Mouse (Mus musculus) midbrain, postnatal 0 days (tissue): ENCODE measurements around the gene Cst6. TPM values are rescaled to one million over a fixed set of nuclear protein-coding genes. Genes with fewer than 3 reads are reported as not detected.

ENCODE experiments used
- ATAC-seq: fragments of 200-750 bp; cut with Nextera tagmentation; 2 replicates; pipeline ENCODE4 v1.8.0; 2017; ENCODE audit warnings: moderate number of reproducible peaks, mild to moderate bottlenecking, moderate TSS enrichment, moderate library complexity; ENCODE audit not compliant: low FRiP score
- DNase-seq: peaks from one replicate; pipeline ENCODE4 v3.0.0-alpha.2; 2015; ENCODE audit warnings: low spot score
- H3K27ac ChIP-seq: fragments of 300-500 bp; sonication (generic); 2 replicates; pipeline ENCODE4 v1.5.1; 2014; ENCODE audit warnings: low read depth, mild to moderate bottlenecking, low read length, mixed read lengths
- H3K27me3 ChIP-seq: fragments of 300-500 bp; sonication (generic); 2 replicates; pipeline ENCODE4 v1.6.1; 2014; ENCODE audit warnings: low read length, control low read depth, mixed read lengths; ENCODE audit not compliant: insufficient read depth
- H3K36me3 ChIP-seq: fragments of 300-500 bp; sonication (generic); 2 replicates; pipeline ENCODE4 v1.6.1; 2014; ENCODE audit warnings: low read length, control low read depth, mixed read lengths; ENCODE audit not compliant: insufficient read depth
- H3K4me1 ChIP-seq: fragments of 300-500 bp; sonication (generic); 2 replicates; pipeline ENCODE4 v1.6.1; 2014; ENCODE audit warnings: mild to moderate bottlenecking, control low read depth, antibody characterized with exemption, low read length, mixed read lengths; ENCODE audit not compliant: insufficient read depth
- H3K4me2 ChIP-seq: fragments of 300-500 bp; sonication (generic); 2 replicates; pipeline ENCODE4 v1.6.1; 2014; ENCODE audit warnings: low read depth, mild to moderate bottlenecking, low read length, mixed read lengths; ENCODE audit not compliant: poor library complexity, severe bottlenecking
- H3K4me3 ChIP-seq: fragments of 300-500 bp; sonication (generic); 2 replicates; pipeline ENCODE4 v1.5.1; 2014; ENCODE audit warnings: low read depth, mild to moderate bottlenecking, low read length, moderate library complexity
- H3K9ac ChIP-seq: fragments of 300-500 bp; sonication (generic); replicated peaks from 2 replicates; pipeline ENCODE4 v1.6.1; 2014; ENCODE audit warnings: mild to moderate bottlenecking, low read length, moderate library complexity, mixed read lengths; ENCODE audit not compliant: poor library complexity, severe bottlenecking
- H3K9me3 ChIP-seq: fragments of 300-500 bp; sonication (generic); 2 replicates; pipeline ENCODE4 v1.6.1; 2016; ENCODE audit warnings: low read length, control low read depth
- CTCF ChIP-seq: IDR thresholded peaks from 2 replicates; pipeline ENCODE4 v1.5.1; 2016; ENCODE audit warnings: antibody characterized with exemption, mild to moderate bottlenecking
- WGBS: fragments of 180-500 bp; shearing (Covaris S2); extraction: QIAGEN DNeasy Blood & Tissue Kit; methylation state at CpG from one replicate; pipeline ENCODE4 v1.1.7; 2014; 5-methylcytosine and 5-hydroxymethylcytosine counted together
- polyA plus RNA-seq: library from polyadenylated mRNA; unstranded; fragments of >200 nt; fragmentation: Nextera tagmentation; extraction: Ambion mirVana; gene quantifications from 2 replicates; pipeline ENCODE4 v1.2.1, GENCODE M21; 2015
- total RNA-seq: library from RNA; depleted of rRNA; stranded (reverse); fragments of >200 nt; gene quantifications from 2 replicates; pipeline ENCODE4 v1.2.3, GENCODE M21; 2014

Cst6 gene
- total and polyA plus RNA-seq, 2 experiments from 2014 or later: 0.82 to 14.9 TPM

DNA sequence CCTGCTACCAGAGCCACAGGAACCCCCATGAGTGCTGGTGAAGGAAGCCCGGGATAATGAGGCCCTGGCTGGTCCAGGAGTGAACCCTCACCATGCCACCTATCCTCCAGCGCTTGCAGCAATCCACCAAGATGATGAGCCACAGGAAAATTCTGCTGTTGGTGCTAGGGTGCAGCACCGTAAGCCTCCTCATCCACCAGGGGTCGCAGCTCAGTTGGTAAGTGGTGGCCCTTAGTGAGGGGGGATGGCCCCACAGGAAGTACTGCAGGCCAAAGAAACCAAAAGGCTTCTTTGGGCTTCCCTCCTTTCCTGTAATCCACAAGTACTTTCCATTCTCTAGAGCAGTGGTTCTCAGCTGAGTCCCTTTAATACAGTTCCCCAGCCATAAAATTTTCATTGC, 46.9 kb downstream of the Cst6 start:
- no peak for ATAC-seq
- H3K4me3 ChIP-seq: no peak overlapping the region
- no peaks in the 10 kb centered on the region for H3K27me3 ChIP-seq
- peak; percentile 74 for TF ChIP-seq CTCF
- H3K36me3 ChIP-seq: peaks cover 25% of the 10 kb centered on the region
- 14% methylated on average over 4 of the region's 4 CpGs for WGBS
- H3K9me3 ChIP-seq: no peaks in the 10 kb centered on the region
- no peak overlapping the region for H3K9ac ChIP-seq
- no peaks in the 10 kb centered on the region for H3K4me1 ChIP-seq
- peak; percentile 51 for DNase-seq
- no peak overlapping the region for H3K27ac ChIP-seq
- no peak overlapping the region for H3K4me2 ChIP-seq

DNA sequence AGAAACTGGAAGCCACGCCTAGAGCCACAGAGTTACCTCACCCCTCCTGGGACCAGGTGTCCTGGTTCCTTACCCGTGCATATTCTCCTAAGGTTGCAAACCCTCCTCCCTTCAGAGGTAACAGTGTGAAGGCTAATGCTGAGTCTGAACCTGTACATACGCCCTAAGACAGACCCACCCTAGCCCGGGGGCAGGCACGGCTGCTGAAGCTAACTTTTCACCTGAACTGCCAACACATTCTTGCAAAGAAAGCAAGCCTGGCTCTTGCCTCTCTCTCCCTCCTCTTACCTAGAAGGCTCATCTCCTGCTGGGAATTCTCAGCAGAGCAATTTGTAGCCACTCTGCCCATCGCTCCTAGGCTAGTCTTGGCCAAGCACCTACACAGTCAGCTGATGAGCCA, 48.8 kb downstream of the Cst6 start:
- TF ChIP-seq CTCF: no peak
- no peak overlapping the region for H3K4me2 ChIP-seq
- H3K36me3 ChIP-seq: peaks cover 8% of the 10 kb centered on the region; the same call in 1 of the 2 replicates
- H3K4me1 ChIP-seq: no peaks in the 10 kb centered on the region
- no peak overlapping the region for H3K4me3 ChIP-seq
- H3K9ac ChIP-seq: no peak overlapping the region
- 89% methylated on average over 6 of the region's 6 CpGs for WGBS
- no peaks in the 10 kb centered on the region for H3K27me3 ChIP-seq
- H3K27ac ChIP-seq: no peak overlapping the region
- ATAC-seq (no peak), DNase-seq (no peak)
- H3K9me3 ChIP-seq: no peaks in the 10 kb centered on the region

DNA sequence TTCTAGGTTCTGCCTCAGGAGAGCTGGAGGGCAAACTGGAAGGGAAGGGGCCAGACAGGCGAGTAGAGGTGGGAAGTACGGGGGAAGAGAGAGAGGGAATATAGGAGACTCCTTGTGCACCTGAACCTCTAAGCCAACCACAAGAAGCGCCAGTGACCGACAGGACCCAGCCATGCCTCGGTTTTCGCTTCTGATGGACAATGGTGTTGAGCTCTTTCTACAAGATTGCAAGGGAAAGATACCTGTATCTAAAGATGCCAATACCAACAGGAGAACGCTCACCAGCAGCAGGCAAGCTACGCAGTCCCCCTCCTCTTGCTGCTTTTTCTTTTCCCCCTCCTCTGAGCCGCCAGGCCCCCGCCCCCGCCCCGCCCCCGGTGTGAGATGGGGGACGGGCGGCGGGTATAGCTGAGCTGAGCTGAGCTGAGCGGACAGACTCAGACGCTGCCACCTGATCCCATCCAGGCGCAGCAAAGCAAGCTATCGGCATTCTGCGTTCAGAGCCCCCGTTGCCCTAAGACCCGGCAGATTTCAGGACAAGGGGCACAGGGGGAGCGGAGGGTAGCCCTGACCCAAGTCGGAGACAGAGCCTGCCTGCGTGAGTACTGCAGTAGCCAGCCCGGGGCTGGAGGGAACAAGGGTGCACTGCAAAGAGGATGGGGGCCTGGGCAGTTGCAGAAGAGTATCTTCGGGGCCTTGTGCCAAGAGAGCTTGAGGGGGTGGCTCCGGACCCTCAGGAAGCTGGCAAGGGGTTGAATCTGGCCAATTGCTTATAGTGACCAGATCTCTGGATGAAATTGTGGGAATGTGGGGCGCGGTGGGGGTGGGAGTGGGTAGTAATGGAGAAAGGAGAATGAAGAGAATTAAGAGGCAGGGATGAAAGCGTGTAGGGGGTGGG, 51.2 kb downstream of the Cst6 start, which contains the start of gene Gal3st3:
Gene Gal3st3 (plus strand): TSS at position 429 of the 898 bp plus-strand sequence.
- H3K27me3 ChIP-seq: no peaks in the 10 kb centered on the region
- 5% methylated on average over 32 of the region's 32 CpGs for WGBS
- no peak for TF ChIP-seq CTCF

DNA sequence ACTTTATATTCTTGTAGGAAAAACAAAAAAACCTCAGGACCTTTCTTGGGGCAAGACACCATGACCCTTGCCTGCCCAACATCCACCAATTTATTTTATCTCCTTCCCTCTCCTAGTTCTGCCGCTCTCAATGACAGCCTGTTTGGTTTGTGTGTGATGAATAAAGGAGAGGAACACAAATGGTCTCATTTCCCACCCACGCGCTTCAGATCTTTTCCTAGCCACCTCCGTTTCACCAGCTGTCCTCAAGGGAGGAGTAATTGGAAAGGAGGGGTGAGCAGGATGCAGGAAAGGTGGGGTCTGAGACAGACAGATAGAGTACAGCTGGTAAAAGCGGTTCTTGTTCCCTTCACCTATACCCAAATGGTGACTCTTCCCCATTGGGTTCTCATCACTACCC, 52.7 kb downstream of the Cst6 start:
- H3K4me1 ChIP-seq: peaks cover 6% of the 10 kb centered on the region

More for the DNA sequence above, 51.2 kb downstream of the Cst6 start, which contains the start of gene Gal3st3:
- Histone ChIP-seq H3K9ac (peak within 1 kb of the TSS; percentile 91), H3K4me2 (peak within 1 kb of the TSS; percentile 73), H3K4me3 (peak within 1 kb of the TSS; percentile 70), H3K27ac (peak within 1 kb of the TSS; percentile 86), H3K36me3 (no peaks in the 10 kb centered on the region; the same call in 1 of the 2 replicates), H3K9me3 (no peaks in the 10 kb centered on the region), H3K4me1 (peaks cover 6% of the 10 kb centered on the region)
- peak; percentile 64 for DNase-seq
- peak; percentile 57; the same call in 1 of the 2 replicates for ATAC-seq

DNA sequence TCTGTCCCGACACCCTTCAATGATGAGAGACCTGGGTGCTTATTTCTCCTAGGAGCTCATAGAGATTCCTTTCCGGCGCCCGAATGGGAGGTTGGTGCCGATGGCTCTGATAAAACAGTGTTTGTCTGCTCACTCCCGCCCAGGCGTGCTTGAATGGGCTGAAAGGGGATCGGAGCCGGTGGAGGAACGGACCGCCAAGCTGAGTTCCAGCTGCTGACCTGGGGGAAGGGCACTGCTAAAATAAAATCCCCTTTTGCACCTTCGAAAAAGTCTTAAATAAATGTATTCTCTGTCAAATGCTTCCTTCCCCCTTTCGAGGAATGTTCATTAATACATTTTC, 53.7 kb downstream of the Cst6 start:
- ATAC-seq (peak; percentile 48; the same call in 1 of the 2 replicates), DNase-seq (no peak)
- no peak for TF ChIP-seq CTCF
- Histone ChIP-seq H3K27me3 (no peaks in the 10 kb centered on the region), H3K4me2 (peak overlapping the region; percentile 67), H3K36me3 (peaks cover 12% of the 10 kb centered on the region; the same call in 1 of the 2 replicates), H3K4me1 (peaks cover 6% of the 10 kb centered on the region), H3K4me3 (peak overlapping the region; percentile 60), H3K9me3 (no peaks in the 10 kb centered on the region), H3K27ac (peak overlapping the region; percentile 89), H3K9ac (peak overlapping the region; percentile 65)
- WGBS: 7% methylated on average over 13 of the region's 13 CpGs

More for the DNA sequence above, 52.7 kb downstream of the Cst6 start:
- 95% methylated on average over 5 of the region's 5 CpGs for WGBS
- Histone ChIP-seq H3K4me3 (no peak overlapping the region), H3K27me3 (no peaks in the 10 kb centered on the region), H3K9me3 (no peaks in the 10 kb centered on the region), H3K36me3 (peaks cover 7% of the 10 kb centered on the region; the same call in 1 of the 2 replicates), H3K4me2 (no peak overlapping the region), H3K27ac (no peak overlapping the region), H3K9ac (no peak overlapping the region)
- ATAC-seq: no peak
- DNase-seq: no peak
- no peak for TF ChIP-seq CTCF
